Mouse (Mus musculus): ENCODE results near the gene Gm47189.
"Not testable (repeated sequence)": the region's sequence is repeated elsewhere in the genome, so short reads cannot be mapped to it uniquely, and the experiment has no call there.

The Gm47189 gene

DNA sequence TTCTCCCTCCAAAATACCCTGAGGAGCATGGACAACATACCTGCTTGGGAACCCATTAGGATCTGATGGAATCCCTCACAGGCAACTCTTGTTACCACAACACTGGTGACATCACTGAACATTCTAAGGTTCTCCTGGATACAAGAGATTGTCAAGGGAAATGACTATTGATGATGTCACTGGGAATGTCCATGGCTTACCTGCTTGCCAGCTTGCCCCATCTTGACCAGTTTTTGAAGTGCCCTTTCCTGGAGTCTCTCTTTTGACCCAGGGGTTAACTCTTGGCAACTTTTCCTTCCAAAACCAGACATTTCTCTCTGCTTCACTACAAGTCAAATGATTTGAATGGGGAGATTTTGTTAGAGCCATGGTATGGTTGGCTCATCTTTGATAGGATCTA lies at the start of gene Gm47189:
Gene Gm47189 (minus strand): TSS at position 101 of the 400 bp plus-strand sequence.
- not testable (repeated sequence) for DNase-seq (ENCODE audit: low spot score in 2 of 2)

DNA sequence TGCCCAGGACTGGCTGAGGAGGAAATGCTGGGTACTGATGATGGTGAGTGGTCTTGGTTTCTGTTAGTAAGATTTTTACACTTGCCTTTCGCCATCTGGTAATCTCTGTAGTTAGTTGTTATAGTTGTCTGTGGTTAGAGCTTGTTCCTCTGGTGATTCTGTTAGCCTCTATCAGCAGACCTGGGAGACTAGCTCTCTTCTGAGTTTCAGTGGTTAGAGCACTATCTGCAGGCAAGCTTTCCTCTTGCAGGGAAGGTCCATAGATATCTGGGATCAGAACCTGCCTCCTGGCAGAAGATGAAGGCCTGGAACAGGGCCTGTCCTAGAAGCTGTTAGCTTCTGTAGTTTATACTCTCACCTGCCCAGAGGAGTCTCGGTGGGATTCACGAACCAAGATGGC lies 16.3 kb downstream of the Gm47189 start:
- DNase-seq (ENCODE audit: low spot score in 2 of 2), result peak in 1 of 2 experiments; percentile 10

DNA sequence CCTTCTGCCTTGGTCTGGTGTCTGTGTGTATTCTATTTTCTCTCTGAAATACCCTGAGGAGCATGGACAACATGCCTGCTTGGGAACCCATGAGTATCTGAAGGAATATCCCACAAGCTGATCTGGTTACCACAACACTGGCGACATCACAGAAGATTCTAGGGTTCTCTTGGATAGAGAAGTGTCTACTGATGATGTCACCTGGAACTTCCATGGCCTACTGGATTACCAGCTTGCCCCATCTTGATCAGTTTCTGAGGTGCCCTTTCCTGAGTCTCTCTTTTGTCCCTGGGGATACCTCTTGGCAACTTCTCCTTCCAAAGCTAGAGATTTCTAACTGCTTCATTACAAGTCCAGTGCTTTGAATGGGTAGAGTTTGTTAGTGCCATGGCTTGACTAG lies 21.7 kb downstream of the Gm47189 start, which contains the start of gene Gm7929:
Gene Gm7929 (minus strand): TSS at position 101 of the 400 bp plus-strand sequence.
- not testable (repeated sequence) for DNase-seq (ENCODE audit: low spot score in 2 of 2)

DNA sequence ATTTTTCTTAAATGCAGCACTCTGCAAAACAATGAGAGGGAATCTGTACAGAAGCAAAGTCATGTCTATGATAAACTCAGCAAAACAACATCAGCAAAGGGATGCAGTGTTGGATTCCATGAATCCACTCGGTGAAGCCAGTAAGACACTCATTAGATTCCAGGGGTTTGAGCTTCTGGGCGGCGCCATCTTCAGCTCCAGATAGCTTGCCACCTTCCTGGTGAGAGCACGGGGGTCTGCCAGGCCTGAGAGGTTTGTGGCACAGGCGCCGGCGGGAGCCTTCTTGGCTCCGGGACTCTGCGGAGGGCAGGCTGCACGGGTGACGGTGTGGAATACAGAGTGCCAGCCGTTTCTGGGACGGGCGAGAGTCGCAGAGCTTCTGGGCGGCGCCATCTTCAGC lies 48.8 kb downstream of the Gm47189 start:
- DNase-seq (ENCODE audit: low spot score in 2 of 2), result not testable (repeated sequence)

DNA sequence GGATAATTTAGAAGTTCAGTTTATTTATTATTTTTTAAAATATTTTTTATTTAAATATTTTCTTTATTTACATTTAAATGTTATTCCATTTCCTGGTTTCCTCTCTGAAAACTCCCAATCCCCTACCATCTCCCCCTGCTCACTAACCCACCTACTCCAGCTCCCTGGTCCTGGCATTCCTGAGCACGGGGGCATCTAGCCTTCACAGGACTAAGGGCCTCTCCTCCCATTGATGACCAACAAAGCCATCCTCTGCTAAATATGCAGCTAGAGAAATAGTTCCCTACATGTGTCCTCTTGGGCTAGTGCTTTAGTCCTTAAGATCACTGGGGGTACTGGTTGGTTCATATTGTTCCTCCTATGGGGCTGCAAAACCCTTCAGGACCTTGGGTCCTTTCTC lies 55.1 kb downstream of the Gm47189 start:
- DNase-seq (ENCODE audit: low spot score in 2 of 2), result not testable (repeated sequence)

Data from left cerebral cortex, adult 9 months (tissue).